Mouse (Mus musculus): Measurements from ENCODE around the gene Psmd14. TPM values are rescaled to one million over a fixed set of nuclear protein-coding genes. Genes with fewer than 3 reads are reported as not detected.

Gene Psmd14
- polyA plus RNA-seq, 1 experiment from 2014 or later: 294 TPM

DNA sequence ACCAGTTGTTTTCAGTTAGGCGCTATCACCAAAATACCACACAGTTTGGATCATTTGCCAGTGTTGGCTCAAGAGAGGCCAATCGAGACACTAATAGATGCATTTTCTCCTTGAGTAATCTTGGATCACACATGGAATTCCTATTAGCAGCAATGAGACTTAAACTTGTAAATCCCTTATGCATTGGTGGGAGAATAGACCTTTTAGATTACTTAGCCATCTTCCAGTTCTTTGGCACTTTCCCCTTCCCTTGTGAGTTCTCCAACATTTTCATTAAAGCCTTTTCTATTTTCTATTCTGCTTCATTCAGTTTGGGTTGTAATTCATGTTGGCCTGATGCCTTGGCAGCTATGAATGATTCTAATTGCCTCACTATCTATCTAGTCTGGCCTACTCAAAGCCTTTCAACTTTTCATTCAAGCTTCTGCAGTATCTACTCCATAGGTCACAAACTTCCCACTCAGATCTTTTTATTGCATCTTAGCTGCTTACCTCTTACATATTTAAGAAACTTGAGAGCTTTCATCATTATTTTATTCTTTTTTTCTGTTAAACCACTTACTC, 125.8 kb downstream of the Psmd14 start:
- DNase-seq (ENCODE audit: low spot score) (no peak), ATAC-seq (replicated peaks; ENCODE audit: low FRiP score) (no peak)
- no peaks in the 10 kb centered on the region for H3K4me1 ChIP-seq (replicated peaks; ENCODE audit: control insufficient read depth, insufficient read depth, low read length)
- no peak overlapping the region for H3K4me3 ChIP-seq (ENCODE audit: low read depth, low read length)
- WGBS: 78% methylated on average over 2 of the region's 2 CpGs
- H3K4me2 ChIP-seq (ENCODE audit: low read depth, low read length, severe bottlenecking): no peak overlapping the region
- no peaks in the 10 kb centered on the region for H3K36me3 ChIP-seq (ENCODE audit: control insufficient read depth, insufficient read depth, low read length)
- H3K9ac ChIP-seq (ENCODE audit: low read length): no peak overlapping the region
- no peaks in the 10 kb centered on the region for H3K9me3 ChIP-seq (ENCODE audit: control insufficient read depth, low read length)
- H3K27ac ChIP-seq (ENCODE audit: low read depth, low read length): no peak overlapping the region
- H3K27me3 ChIP-seq (ENCODE audit: control insufficient read depth, insufficient read depth, low read length): no peaks in the 10 kb centered on the region

Small RNA genes within 50 kb of the gene (microRNA-seq; reads per million reads assigned to microRNA genes)
- gene Gm22403 (ENCODE audit: insufficient number of aligned reads): not detected

Other genes starting within 250 kb of the Psmd14 start
- 33.3 and 33.8 TPM in 2 replicates for gene Tank, start 133.1 kb upstream of the Psmd14 start, polyA plus RNA-seq (2014; fragmentation: Nextera tagmentation; extraction: Ambion mirVana)
- gene Tbr1, start 91.2 kb downstream of the Psmd14 start, polyA plus RNA-seq (2014; fragmentation: Nextera tagmentation; extraction: Ambion mirVana): 39.9 and 43.8 TPM in 2 replicates